Mouse (Mus musculus) stomach, postnatal 0 days (tissue): ENCODE measurements around the gene Myo3a.

Experiments used
- CTCF ChIP-seq: IDR thresholded peaks from 2 replicates; pipeline ENCODE4 v1.5.1; 2016; ENCODE audit warnings: antibody characterized with exemption, low read depth, mild to moderate bottlenecking, moderate library complexity
- EP300 ChIP-seq: optimal IDR thresholded peaks from 2 replicates; pipeline ENCODE3; 2016; ENCODE audit warnings: antibody characterized with exemption

DNA sequence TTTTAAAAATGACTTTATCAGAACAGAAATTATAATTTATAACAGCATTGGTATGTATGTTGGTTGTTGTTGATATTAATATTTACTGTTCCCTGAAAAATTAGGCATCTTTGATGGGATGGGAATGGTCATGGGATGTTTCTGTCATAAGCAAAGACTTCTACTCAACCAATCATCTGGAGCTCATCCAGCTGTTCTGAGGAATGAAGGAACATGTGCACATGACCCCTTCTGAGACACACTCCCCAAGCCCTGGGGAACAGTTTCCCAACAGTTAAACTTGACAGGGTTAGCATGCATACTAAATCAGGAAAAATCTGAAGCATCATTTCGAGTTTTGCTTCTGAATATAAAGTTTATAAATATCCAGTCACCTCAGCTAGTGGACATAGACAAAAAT lies 70.6 kb downstream of the Myo3a start:
- no peak for TF ChIP-seq CTCF
- TF ChIP-seq EP300 = no peak
